Mouse (Mus musculus): Measurements from ENCODE around the gene Slc27a5.

DNA sequence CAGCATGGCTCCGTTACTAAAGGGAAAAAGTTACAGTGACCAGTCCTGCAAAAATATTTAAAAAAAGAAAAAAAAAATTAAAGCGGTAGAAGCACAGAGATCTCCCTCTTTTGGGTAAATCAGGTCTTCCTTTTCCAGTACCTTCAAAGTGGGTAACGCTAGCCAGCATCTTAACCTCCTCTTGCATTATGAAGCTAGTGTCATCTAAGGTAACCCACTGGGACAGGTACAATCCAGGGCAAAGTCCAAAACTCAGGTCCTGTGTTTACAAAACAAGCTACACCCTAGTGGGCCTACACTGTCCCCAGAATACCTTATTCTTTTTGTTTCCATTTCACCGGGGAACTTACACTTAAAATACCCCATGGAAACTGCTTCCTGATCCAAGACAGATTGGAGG, 15.7 kb upstream of the Slc27a5 start:
- no peak for TF ChIP-seq POLR2A (IDR thresholded peaks at IDR 0.05; ENCODE audit: control insufficient read depth, low read depth, low read length)
- no peak for TF ChIP-seq CTCF (IDR thresholded peaks at IDR 0.05; ENCODE audit: control insufficient read depth, insufficient read depth, insufficient replicate concordance, low read depth, low read length)
